Comparison of ENCODE assay signal across 20 mouse cellular contexts in genomic region chr3:4287141-4287540, GRCm38 (mm10).
A peak's percentile ranks its signal among the peaks of the same experiment; 100 is the strongest.
DNase-seq lines count a peak whose midpoint lies in the region; ATAC-seq and TF ChIP-seq lines count a peak whose summit lies in the region.
"Had no signal": no experiment of that assay in that cellular context is flagged by ENCODE, and none has a peak within 500 bp of the region (broad histone marks: within the 10 kb centered on the region; RNA-seq: fewer than 3 reads in every experiment).

No protein-coding gene starts in this region.

- no peak overlapping the region for H3K4me2 ChIP-seq in lung, postnatal 0 days (replicated peaks; ENCODE audit: low read depth, low read length)

- no peak overlapping the region for H3K27ac ChIP-seq in lung, postnatal 0 days (ENCODE audit: low read length)

- TF ChIP-seq EP300 in lung, postnatal 0 days (IDR thresholded peaks at IDR 0.05) = no peak

- H3K4me3 ChIP-seq in lung, postnatal 0 days (ENCODE audit: low read depth, low read length) = no peak overlapping the region

- no peaks in the 10 kb centered on the region for H3K36me3 ChIP-seq in lung, postnatal 0 days (ENCODE audit: insufficient read depth, low read length)
- H3K36me3 ChIP-seq: G1E had no signal

- H3K27me3 ChIP-seq in lung, postnatal 0 days (replicated peaks; ENCODE audit: insufficient read depth, low read length) = no peaks in the 10 kb centered on the region
- H3K27me3 ChIP-seq: CH12.LX, Patski had no signal

- no peaks in the 10 kb centered on the region for H3K9me3 ChIP-seq in lung, postnatal 0 days (ENCODE audit: low read length)
- H3K9me3 ChIP-seq: G1E had no signal

- no peak for TF ChIP-seq CTCF in lung, postnatal 0 days (IDR thresholded peaks at IDR 0.05)

- no peak for ATAC-seq in lung, postnatal 0 days
- ATAC-seq: activated CD4-positive, CD25-positive, alpha-beta regulatory T cell, adult 4 months; CD4-positive, CD25-positive, alpha-beta regulatory T cell, adult 4 months; Patski had no signal

- H3K9ac ChIP-seq in lung, postnatal 0 days (replicated peaks; ENCODE audit: low read depth) = no peak overlapping the region

- peak; percentile 28 for DNase-seq in retina, postnatal 1 day
- DNase-seq in retina, embryonic 14.5 days (ENCODE audit: low spot score) = no peak
- DNase-seq in Muller cell, postnatal 12 days (ENCODE audit: inconsistent ontology term) = peak; percentile 94
- DNase-seq in lung, postnatal 0 days (ENCODE audit: low spot score) = no peak
- DNase-seq: adrenal gland, adult 2 months; adrenal gland, adult 8-10 months; adrenal gland, postnatal 10 days; adrenal gland, postnatal 14 days; adrenal gland, postnatal 25 days; adrenal gland, postnatal 36 days; B cell, adult 2 months; cerebellum, adult 11 months; cerebellum, adult 11-12 months; cerebellum, adult 18-20 months; cerebellum, adult 2 months had no signal

- WGBS in lung, postnatal 0 days = 84% methylated on average over 1 of the region's 1 CpGs

- H3K4me1 ChIP-seq in lung, postnatal 0 days (ENCODE audit: insufficient read depth, low read depth, low read length) = no peaks in the 10 kb centered on the region

Comparison
In these comparisons a context has a peak if more than half of its experiments do, and no peak if none do; other contexts are left out.
1. DNase-seq: peak in retina, postnatal 1 day (single experiment) and Muller cell, postnatal 12 days (single experiment); none in retina, embryonic 14.5 days (single experiment) and lung, postnatal 0 days (single experiment).